Comparison of ENCODE assay signal across 29 mouse cellular contexts in the genomic region with DNA sequence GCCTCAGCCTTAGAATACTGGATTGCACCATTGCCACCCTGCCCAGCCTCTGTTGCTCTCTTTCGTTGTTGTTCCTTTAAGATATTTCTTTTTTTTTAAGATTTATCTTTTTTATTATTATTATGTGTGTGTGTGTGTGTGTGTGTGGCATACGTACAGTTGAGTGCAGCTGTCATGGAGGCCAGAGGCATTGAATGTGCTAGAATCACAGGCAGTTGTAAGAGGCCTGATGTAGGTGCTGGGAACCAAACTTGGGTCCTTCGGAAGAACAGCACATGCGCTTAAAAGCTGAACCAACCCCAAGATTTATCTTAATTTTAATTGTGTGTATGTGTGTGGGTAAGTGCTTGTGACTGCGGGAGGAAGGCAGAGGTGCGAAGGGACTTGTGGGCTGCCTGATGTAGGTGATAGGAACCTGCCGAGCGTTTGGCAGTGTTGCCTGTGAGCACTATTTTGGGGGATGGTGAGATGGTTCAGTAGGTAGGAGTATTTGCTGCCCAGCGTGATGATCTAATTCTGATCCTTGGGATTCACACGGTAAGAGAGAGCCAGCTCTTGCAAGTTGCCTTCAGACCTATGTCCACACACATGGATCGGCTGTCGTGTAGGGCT. TPM values are rescaled to one million over a fixed set of nuclear protein-coding genes. Genes with fewer than 3 reads are reported as not detected.
A peak's percentile ranks its signal among the peaks of the same experiment; 100 is the strongest.
DNase-seq lines count a peak whose midpoint lies in the region; ATAC-seq and TF ChIP-seq lines count a peak whose summit lies in the region.
"Had no signal": no experiment of that assay in that cellular context is flagged by ENCODE, and none has a peak within 500 bp of the region (broad histone marks: within the 10 kb centered on the region; RNA-seq: fewer than 3 reads in every experiment).

No protein-coding gene starts in this region.

- peaks cover 49% of the 10 kb centered on the region for H3K4me1 ChIP-seq in liver, embryonic 12.5 days
- peaks cover 9% of the 10 kb centered on the region for H3K4me1 ChIP-seq in bone marrow, adult 2 months (ENCODE audit: control insufficient read depth, insufficient read depth, low read length)
- peaks cover 52% of the 10 kb centered on the region for H3K4me1 ChIP-seq in liver, embryonic 13.5 days (replicated peaks)
- peaks cover 29% of the 10 kb centered on the region for H3K4me1 ChIP-seq in thymus, adult 2 months (replicated peaks; ENCODE audit: control insufficient read depth, insufficient read depth, low read length)
- H3K4me1 ChIP-seq in stomach, postnatal 0 days (replicated peaks; ENCODE audit: control insufficient read depth, insufficient read depth), result no peaks in the 10 kb centered on the region
- H3K4me1 ChIP-seq: limb, embryonic 10.5 days; stomach, embryonic 15.5 days had no signal

- no peak for TF ChIP-seq POLR2A in bone marrow, adult 2 months (IDR thresholded peaks at IDR 0.05; ENCODE audit: borderline replicate concordance, control insufficient read depth, low read depth, low read length)
- no peak for TF ChIP-seq POLR2A in thymus, adult 2 months (IDR thresholded peaks at IDR 0.05; ENCODE audit: control insufficient read depth, extremely low read depth, insufficient read depth, low read length, poor library complexity)

- H3K4me3 ChIP-seq in liver, embryonic 12.5 days, result no peak overlapping the region
- no peak overlapping the region for H3K4me3 ChIP-seq in bone marrow, adult 2 months (replicated peaks; ENCODE audit: control insufficient read depth, low read depth, low read length)
- no peak overlapping the region for H3K4me3 ChIP-seq in liver, embryonic 13.5 days (replicated peaks)
- no peak overlapping the region for H3K4me3 ChIP-seq in thymus, adult 2 months (ENCODE audit: control insufficient read depth, insufficient read depth, low read length)
- H3K4me3 ChIP-seq in stomach, postnatal 0 days (ENCODE audit: low read depth, low read length), result no peak overlapping the region
- H3K4me3 ChIP-seq: embryonic facial prominence, embryonic 13.5 days; erythroblast, embryonic 14.5 days; forebrain, embryonic 15.5 days; heart, embryonic 15.5 days; intestine, embryonic 15.5 days; limb, embryonic 10.5 days; neural tube, embryonic 13.5 days; stomach, embryonic 15.5 days had no signal

- H3K9me3 ChIP-seq in liver, embryonic 12.5 days (replicated peaks), result no peaks in the 10 kb centered on the region
- no peaks in the 10 kb centered on the region for H3K9me3 ChIP-seq in liver, embryonic 13.5 days (replicated peaks)
- no peaks in the 10 kb centered on the region for H3K9me3 ChIP-seq in stomach, postnatal 0 days (ENCODE audit: control insufficient read depth, low read length)
- H3K9me3 ChIP-seq: embryonic facial prominence, embryonic 13.5 days; forebrain, embryonic 15.5 days; heart, embryonic 15.5 days; intestine, embryonic 15.5 days; limb, embryonic 10.5 days; neural tube, embryonic 13.5 days; stomach, embryonic 15.5 days had no signal

- peak overlapping the region; percentile 54 for H3K27ac ChIP-seq in liver, embryonic 12.5 days
- H3K27ac ChIP-seq in bone marrow, adult 2 months (ENCODE audit: control insufficient read depth, insufficient read depth, low read depth, low read length, poor library complexity), result peak overlapping the region; percentile 15; the same call in 1 of the 2 replicates
- H3K27ac ChIP-seq in liver, embryonic 13.5 days, result peak overlapping the region; percentile 50
- H3K27ac ChIP-seq in thymus, adult 2 months (ENCODE audit: control insufficient read depth, insufficient read depth, low read length), result no peak overlapping the region
- H3K27ac ChIP-seq in stomach, postnatal 0 days (replicated peaks), result no peak overlapping the region
- H3K27ac ChIP-seq: embryonic facial prominence, embryonic 13.5 days; forebrain, embryonic 15.5 days; heart, embryonic 15.5 days; hindbrain, embryonic 14.5 days; intestine, embryonic 15.5 days; limb, embryonic 10.5 days; macrophage; neural tube, embryonic 13.5 days; stomach, embryonic 15.5 days had no signal

- H3K9ac ChIP-seq in liver, embryonic 12.5 days, result no peak overlapping the region
- H3K9ac ChIP-seq in liver, embryonic 13.5 days, result no peak overlapping the region
- no peak overlapping the region for H3K9ac ChIP-seq in stomach, postnatal 0 days (ENCODE audit: low read length)
- H3K9ac ChIP-seq: embryonic facial prominence, embryonic 13.5 days; forebrain, embryonic 15.5 days; heart, embryonic 15.5 days; hindbrain, embryonic 14.5 days; intestine, embryonic 15.5 days; neural tube, embryonic 13.5 days; stomach, embryonic 15.5 days had no signal

- no peaks in the 10 kb centered on the region for H3K27me3 ChIP-seq in liver, embryonic 12.5 days (replicated peaks)
- no peaks in the 10 kb centered on the region for H3K27me3 ChIP-seq in liver, embryonic 13.5 days
- H3K27me3 ChIP-seq in thymus, adult 2 months (ENCODE audit: control insufficient read depth, insufficient read depth, low read length), result no peaks in the 10 kb centered on the region
- H3K27me3 ChIP-seq in stomach, postnatal 0 days (ENCODE audit: control insufficient read depth, insufficient read depth, low read length), result no peaks in the 10 kb centered on the region
- H3K27me3 ChIP-seq: embryonic facial prominence, embryonic 13.5 days; forebrain, embryonic 15.5 days; heart, embryonic 15.5 days; intestine, embryonic 15.5 days; neural tube, embryonic 13.5 days; stomach, embryonic 15.5 days had no signal

- 42% methylated on average over 12 of the region's 12 CpGs for WGBS in liver, embryonic 12.5 days (ENCODE audit: insufficient replicate concordance)
- WGBS in bone marrow, adult 2 months, result 58% methylated on average over 12 of the region's 12 CpGs
- 43% methylated on average over 12 of the region's 12 CpGs for WGBS in liver, embryonic 13.5 days (ENCODE audit: insufficient replicate concordance)
- 77% methylated on average over 12 of the region's 12 CpGs for WGBS in thymus, adult 2 months
- WGBS in stomach, postnatal 0 days, result 87% methylated on average over 12 of the region's 12 CpGs

- no peak for TF ChIP-seq CTCF in bone marrow, adult 2 months (IDR thresholded peaks at IDR 0.05; ENCODE audit: control insufficient read depth, insufficient read depth, low read length)
- no peak for TF ChIP-seq CTCF in thymus, adult 2 months (IDR thresholded peaks at IDR 0.05; ENCODE audit: borderline replicate concordance, control insufficient read depth, extremely low read depth, insufficient read depth, low read length, poor library complexity)
- no peak for TF ChIP-seq CTCF in stomach, postnatal 0 days (IDR thresholded peaks at IDR 0.05; ENCODE audit: low read depth)

- DNase-seq in liver, result no peak
- DNase-seq in liver, embryonic 13.5 days, result no peak
- DNase-seq in thymus, adult 2 months, result no peak
- DNase-seq in stomach, postnatal 0 days (ENCODE audit: low spot score), result no peak
- DNase-seq in gastrocnemius, adult 18-20 months (ENCODE audit: low spot score), result no peak
- DNase-seq: adrenal gland, adult 2 months; cerebellum, adult 2 months; cerebellum, postnatal 25 days; gastrocnemius, postnatal 14 days; heart, postnatal 36 days; kidney, adult 8-10 months; kidney, postnatal 14 days; midbrain, embryonic 14.5 days; retina, postnatal 1 day; right cerebral cortex, postnatal 25 days; thymus, adult 18-20 months had no signal

- H3K36me3 ChIP-seq in liver, embryonic 12.5 days, result peaks cover 35% of the 10 kb centered on the region
- peaks cover 22% of the 10 kb centered on the region; the same call in 1 of the 2 replicates for H3K36me3 ChIP-seq in liver, embryonic 13.5 days
- 0 out of 2 replicates have a peak, but pooled peaks cover 2% of the 10 kb centered on the region for H3K36me3 ChIP-seq in thymus, adult 2 months (ENCODE audit: control insufficient read depth, insufficient read depth, low read length)
- H3K36me3 ChIP-seq in stomach, postnatal 0 days (ENCODE audit: control insufficient read depth, insufficient read depth, low read length), result peaks cover 12% of the 10 kb centered on the region

- H3K4me2 ChIP-seq in liver, embryonic 12.5 days, result peak overlapping the region; percentile 15; the same call in 1 of the 2 replicates
- H3K4me2 ChIP-seq in liver, embryonic 13.5 days, result no peak overlapping the region
- no peak overlapping the region for H3K4me2 ChIP-seq in stomach, postnatal 0 days (replicated peaks; ENCODE audit: low read depth)
- H3K4me2 ChIP-seq: embryonic facial prominence, embryonic 13.5 days; forebrain, embryonic 15.5 days; heart, embryonic 15.5 days; hindbrain, embryonic 14.5 days; intestine, embryonic 15.5 days; neural tube, embryonic 13.5 days; stomach, embryonic 15.5 days had no signal

- no peak for TF ChIP-seq EP300 in stomach, postnatal 0 days (optimal IDR thresholded peaks at IDR 0.05)

- ATAC-seq in liver, embryonic 12.5 days, result no peak; the same call in 1 of the 2 replicates
- no peak for ATAC-seq in liver, embryonic 13.5 days (ENCODE audit: low read depth)
- ATAC-seq in megakaryocyte-erythroid progenitor cell, adult 5-6 weeks (replicated peaks; ENCODE audit: low FRiP score, low TSS enrichment, poor library complexity, severe bottlenecking), result peak; percentile 22
- no peak for ATAC-seq in stomach, postnatal 0 days (ENCODE audit: low FRiP score, low TSS enrichment)
- ATAC-seq: forebrain, embryonic 15.5 days; intestine, embryonic 15.5 days had no signal

RNA-seq across cellular contexts. Expression of gene Adora2a, which starts 15.4 kb away (rescaled TPM):
- polyA plus RNA-seq in liver, embryonic 12.5 days (2016; fragmentation: Nextera tagmentation; extraction: Ambion mirVana), result 2.3 and 3.1 TPM in 2 replicates
- 7.3 and 7.7 TPM in 2 replicates for polyA plus RNA-seq in bone marrow, adult 2 months (2011; ENCODE audit: insufficient read depth, insufficient read length, low replicate concordance, missing spikeins)
- 1.5 and 1.7 TPM in 2 replicates for polyA plus RNA-seq in liver, embryonic 13.5 days (2015; fragmentation: Nextera tagmentation; extraction: Ambion mirVana)
- 0.09 and 0.67 TPM in 2 replicates for total RNA-seq in megakaryocyte-erythroid progenitor cell, adult 5-6 weeks (2014; fragmentation: Nextera tagmentation)
- total RNA-seq in megakaryocyte-erythroid progenitor cell, adult 5-6 weeks (2017), result 0.28 and 0.88 TPM in 2 replicates
- polyA plus RNA-seq in thymus, adult 2 months (2012; rRNA removed), result 53.4 and 55.4 TPM in 2 replicates
- polyA plus RNA-seq in stomach, postnatal 0 days (2015; fragmentation: Nextera tagmentation; extraction: Ambion mirVana), result 0.82 and 1.3 TPM in 2 replicates
- 1 to 10 TPM in 1 of 2 experiments, under 1 TPM in 1; 0.96 to 1.6 TPM for total RNA-seq in gastrocnemius, adult 18-20 months (2021)
- polyA plus RNA-seq: erythroblast, embryonic 14.5 days had no signal

Comparison
In these comparisons a context has a peak if more than half of its experiments do, and no peak if none do; other contexts are left out.
1. H3K27ac ChIP-seq: peak in liver, embryonic 12.5 days (single experiment), bone marrow, adult 2 months (single experiment) and liver, embryonic 13.5 days (single experiment); none in thymus, adult 2 months (single experiment) and stomach, postnatal 0 days (single experiment).